Mouse (Mus musculus) midbrain, embryonic 12.5 days (tissue): ENCODE measurements at regions not wholly inside any gene's neighbourhood (a gene's known extent, or its start where the extent isn't known, plus 50 kb on each side); places are given as distances from the start of the nearest gene placed in this dataset.
A peak's percentile ranks its signal among the peaks of the same experiment; 100 is the strongest.

Experiments used
- ATAC-seq: fragments of 200-750 bp; cut with Nextera tagmentation; 2 replicates; pipeline ENCODE4 v1.8.0; 2017; ENCODE audit warnings: low read depth, moderate TSS enrichment, moderate library complexity; ENCODE audit not compliant: low FRiP score
- H3K27ac ChIP-seq: fragments of 300-500 bp; sonication (generic); replicated peaks from 2 replicates; pipeline ENCODE4 v1.5.1; 2016; ENCODE audit warnings: mild to moderate bottlenecking
- H3K27me3 ChIP-seq: fragments of 300-500 bp; sonication (generic); 2 replicates; pipeline ENCODE4 v1.6.1; 2016; ENCODE audit warnings: mild to moderate bottlenecking
- H3K36me3 ChIP-seq: fragments of 300-500 bp; sonication (generic); 2 replicates; pipeline ENCODE4 v1.6.1; 2016
- H3K4me1 ChIP-seq: fragments of 300-500 bp; sonication (generic); 2 replicates; pipeline ENCODE4 v1.6.1; 2016
- H3K4me2 ChIP-seq: fragments of 300-500 bp; sonication (generic); replicated peaks from 2 replicates; pipeline ENCODE4 v1.6.1; 2016; ENCODE audit warnings: mild to moderate bottlenecking, moderate library complexity
- H3K4me3 ChIP-seq: fragments of 300-500 bp; sonication (generic); 2 replicates; pipeline ENCODE4 v1.5.1; 2016; ENCODE audit warnings: mild to moderate bottlenecking
- H3K9ac ChIP-seq: fragments of 300-500 bp; sonication (generic); replicated peaks from 2 replicates; pipeline ENCODE4 v1.6.1; 2016; ENCODE audit warnings: mild to moderate bottlenecking, moderate library complexity
- H3K9me3 ChIP-seq: fragments of 300-500 bp; sonication (generic); 2 replicates; pipeline ENCODE4 v1.6.1; 2016; ENCODE audit warnings: mild to moderate bottlenecking
- whole genome bisulfite sequencing: fragments of 180-500 bp; shearing (Covaris S2); methylation state at CpG from one replicate; pipeline ENCODE4 v1.1.7; 2016; 5-methylcytosine and 5-hydroxymethylcytosine counted together

GRCm38 (mm10) chr14:94860191-94860590, 969.7 kb upstream of the Pcdh9 start:
- H3K27ac ChIP-seq, result no peak overlapping the region
- no peaks in the 10 kb centered on the region for H3K9me3 ChIP-seq
- H3K4me3 ChIP-seq, result no peak overlapping the region
- H3K4me2 ChIP-seq, result no peak overlapping the region
- no peak overlapping the region for H3K9ac ChIP-seq
- no peaks in the 10 kb centered on the region for H3K36me3 ChIP-seq
- no peaks in the 10 kb centered on the region for H3K4me1 ChIP-seq
- no peak for ATAC-seq
- H3K27me3 ChIP-seq, result no peaks in the 10 kb centered on the region

GRCm38 (mm10) chr14:94869011-94869410, 978.5 kb upstream of the Pcdh9 start:
- no peak for ATAC-seq
- Histone ChIP-seq H3K4me1 (no peaks in the 10 kb centered on the region), H3K4me3 (no peak overlapping the region), H3K9me3 (no peaks in the 10 kb centered on the region), H3K9ac (no peak overlapping the region), H3K36me3 (no peaks in the 10 kb centered on the region), H3K27me3 (no peaks in the 10 kb centered on the region), H3K27ac (no peak overlapping the region), H3K4me2 (no peak overlapping the region)
- WGBS, result 48% methylated on average over 2 of the region's 2 CpGs

- Histone ChIP-seq H3K4me1 (no peaks in the 10 kb centered on the region), H3K36me3 (no peaks in the 10 kb centered on the region), H3K27ac (no peak overlapping the region), H3K27me3 (no peaks in the 10 kb centered on the region), H3K9me3 (no peaks in the 10 kb centered on the region), H3K9ac (no peak overlapping the region), H3K4me3 (no peak overlapping the region), H3K4me2 (no peak overlapping the region)
- ATAC-seq, result no peak
- 78% methylated on average over 3 of the region's 3 CpGs for WGBS
Measured at GRCm38 (mm10) chr14:94886054-94886453, 995.0 kb upstream of the 4921530L21Rik start.

- Histone ChIP-seq H3K9me3 (no peaks in the 10 kb centered on the region), H3K4me2 (no peak overlapping the region), H3K27ac (no peak overlapping the region), H3K9ac (no peak overlapping the region), H3K4me3 (no peak overlapping the region), H3K4me1 (no peaks in the 10 kb centered on the region), H3K36me3 (no peaks in the 10 kb centered on the region), H3K27me3 (no peaks in the 10 kb centered on the region)
- ATAC-seq, result no peak
- WGBS, result 79% methylated on average over 3 of the region's 3 CpGs
Measured at GRCm38 (mm10) chr14:94895261-94895769, 985.7 kb upstream of the 4921530L21Rik start.

- H3K27ac ChIP-seq, result no peak overlapping the region
- H3K27me3 ChIP-seq, result no peaks in the 10 kb centered on the region
- no peaks in the 10 kb centered on the region for H3K4me1 ChIP-seq
- no peaks in the 10 kb centered on the region for H3K9me3 ChIP-seq
- WGBS, result 26% methylated on average over 6 of the region's 6 CpGs
- no peak overlapping the region for H3K9ac ChIP-seq
- no peaks in the 10 kb centered on the region for H3K36me3 ChIP-seq
- no peak overlapping the region for H3K4me3 ChIP-seq
- 0 out of 2 replicates have a peak overlapping the region, but pooled peaks have one; percentile 16 for H3K4me2 ChIP-seq
- peak; percentile 77 for ATAC-seq
Measured at GRCm38 (mm10) chr14:94898667-94899281, 982.3 kb upstream of the 4921530L21Rik start.

- no peaks in the 10 kb centered on the region for H3K27me3 ChIP-seq
- no peaks in the 10 kb centered on the region for H3K9me3 ChIP-seq
- no peaks in the 10 kb centered on the region for H3K4me1 ChIP-seq
- ATAC-seq, result no peak
- 92% methylated on average over 1 of the region's 1 CpGs for WGBS
- H3K9ac ChIP-seq, result no peak overlapping the region
- H3K4me3 ChIP-seq, result no peak overlapping the region
- H3K27ac ChIP-seq, result no peak overlapping the region
- H3K4me2 ChIP-seq, result no peak overlapping the region
- H3K36me3 ChIP-seq, result no peaks in the 10 kb centered on the region
Measured at GRCm38 (mm10) chr14:94912326-94912725, 968.7 kb upstream of the 4921530L21Rik start.

- H3K36me3 ChIP-seq, result no peaks in the 10 kb centered on the region
- no peaks in the 10 kb centered on the region for H3K9me3 ChIP-seq
- 90% methylated on average over 3 of the region's 3 CpGs for WGBS
- no peak overlapping the region for H3K27ac ChIP-seq
- H3K9ac ChIP-seq, result no peak overlapping the region
- no peak for ATAC-seq
- no peak overlapping the region for H3K4me2 ChIP-seq
- no peaks in the 10 kb centered on the region for H3K27me3 ChIP-seq
- no peaks in the 10 kb centered on the region for H3K4me1 ChIP-seq
- H3K4me3 ChIP-seq, result no peak overlapping the region
Measured at GRCm38 (mm10) chr14:94941416-94941815, 939.6 kb upstream of the 4921530L21Rik start.
